Mouse (Mus musculus): ENCODE measurements at regions not wholly inside any gene's neighbourhood (a gene's known extent, or its start where the extent isn't known, plus 50 kb on each side); places are given as distances from the start of the nearest gene placed in this dataset.
"Not testable (repeated sequence)": the region's sequence is repeated elsewhere in the genome, so short reads cannot be mapped to it uniquely, and the experiment has no call there.

DNA sequence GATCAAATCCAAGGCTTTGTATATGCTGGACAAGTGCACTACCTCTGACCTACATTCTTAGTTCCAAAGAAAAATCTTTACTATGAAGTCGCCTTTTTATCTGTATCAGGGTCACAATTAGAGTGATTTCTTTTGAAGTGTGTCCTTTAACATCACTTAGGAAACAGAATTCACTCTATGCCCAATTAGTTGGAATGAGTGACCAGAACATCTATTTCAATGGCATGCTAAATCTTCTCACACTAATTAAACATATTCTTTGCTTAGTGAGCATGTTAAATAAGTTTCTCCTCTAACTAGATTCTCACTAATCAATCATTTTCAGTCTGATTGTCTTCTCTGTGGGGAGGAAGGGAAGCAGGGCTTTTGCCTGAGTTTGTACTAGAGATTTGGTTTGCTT is 84.9 kb downstream of the Arl6ip6 start:
- intact Hi-C loops (cut with DNase I): no loop called here

GRCm38 (mm10) chr2:53301712-53302423 is 110.3 kb downstream of the Arl6ip6 start:
- intact Hi-C loops (cut with DNase I): no loop called here

DNA sequence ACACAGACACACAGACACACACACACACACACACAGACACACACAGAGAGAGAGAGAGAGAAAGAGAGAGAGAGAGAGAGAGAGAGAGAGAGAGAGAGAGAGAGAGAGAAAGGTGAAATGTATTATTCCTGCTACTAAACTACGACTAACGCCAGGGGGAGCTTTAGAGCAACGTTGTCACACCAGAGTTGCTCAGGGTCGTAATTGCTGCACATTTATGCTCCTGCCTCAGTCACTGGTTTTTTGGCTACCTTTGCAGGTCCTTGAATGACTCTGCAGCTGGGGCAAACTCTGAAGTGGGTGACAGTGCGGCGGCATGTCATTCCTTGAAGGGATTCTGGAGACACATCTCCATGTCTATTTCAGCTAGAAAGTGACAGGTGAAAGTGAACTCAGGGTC is 139.2 kb downstream of the Arl6ip6 start:
- intact Hi-C loops (cut with DNase I): loop anchor here (2.0 to 10.0 kb wide), 2 partner anchors 754 to 784 kb away; partner anchors contain the start of gene Rprm

- intact Hi-C loops (cut with DNase I): no loop called here
Observed at GRCm38 (mm10) chr2:53359026-53359425, 167.5 kb downstream of the Arl6ip6 start.

DNA sequence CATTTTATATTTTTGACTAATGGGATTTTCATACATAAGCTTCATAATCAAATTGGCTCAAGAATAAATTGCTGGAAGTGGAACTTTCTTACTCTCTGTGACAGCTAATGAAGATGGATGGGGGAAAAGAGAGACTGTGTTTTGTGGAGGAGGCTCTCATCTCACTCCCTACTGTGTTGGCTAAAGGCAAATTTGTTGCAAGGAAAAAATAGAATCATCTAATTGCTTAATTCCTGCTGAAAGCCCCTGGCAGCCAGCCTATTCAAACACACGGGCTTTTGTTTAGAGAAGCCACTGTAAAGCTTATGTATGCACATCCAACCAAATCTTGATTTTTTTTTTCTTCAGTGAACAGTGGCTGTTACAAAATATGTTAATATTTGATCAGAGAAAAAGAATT is 190.8 kb downstream of the Arl6ip6 start:
- intact Hi-C loops (cut with DNase I): no loop called here

DNA sequence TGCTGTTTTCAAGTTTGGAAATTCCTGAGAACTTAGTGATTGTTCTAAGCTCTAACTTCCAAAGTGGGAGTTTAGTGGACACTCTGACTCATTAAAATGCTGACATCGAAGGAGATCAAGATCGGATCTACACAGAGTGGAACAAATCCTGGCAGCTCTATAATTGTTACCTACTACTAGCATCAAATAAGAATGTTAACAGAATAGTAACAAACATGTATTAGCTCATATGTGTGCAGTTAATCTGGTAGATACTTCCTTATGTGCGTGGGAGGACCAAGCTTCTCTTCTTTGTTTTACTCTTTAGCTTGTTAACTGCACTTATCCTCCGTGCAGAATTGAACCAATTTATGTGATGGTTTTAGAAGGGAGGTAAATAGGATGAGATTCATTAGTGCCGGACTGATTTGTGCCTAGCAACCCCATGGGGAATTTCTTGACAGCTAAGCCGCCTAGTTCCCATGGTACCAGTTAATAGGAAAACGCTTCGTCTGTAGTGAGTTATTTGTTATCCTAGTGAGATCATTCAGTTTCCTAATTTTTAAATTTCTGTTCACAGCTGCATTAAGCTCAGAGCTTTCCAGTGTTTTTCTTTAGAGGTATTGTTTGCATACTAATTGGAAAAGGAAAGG is 193.1 kb downstream of the Arl6ip6 start:
- intact Hi-C loops (cut with DNase I): no loop called here

GRCm38 (mm10) chr2:53388652-53389051 is 197.1 kb downstream of the Arl6ip6 start:
- intact Hi-C loops (cut with DNase I): no loop called here

- intact Hi-C loops (cut with DNase I): no loop called here
Observed at GRCm38 (mm10) chr2:53414471-53414870, 222.9 kb downstream of the Arl6ip6 start.

DNA sequence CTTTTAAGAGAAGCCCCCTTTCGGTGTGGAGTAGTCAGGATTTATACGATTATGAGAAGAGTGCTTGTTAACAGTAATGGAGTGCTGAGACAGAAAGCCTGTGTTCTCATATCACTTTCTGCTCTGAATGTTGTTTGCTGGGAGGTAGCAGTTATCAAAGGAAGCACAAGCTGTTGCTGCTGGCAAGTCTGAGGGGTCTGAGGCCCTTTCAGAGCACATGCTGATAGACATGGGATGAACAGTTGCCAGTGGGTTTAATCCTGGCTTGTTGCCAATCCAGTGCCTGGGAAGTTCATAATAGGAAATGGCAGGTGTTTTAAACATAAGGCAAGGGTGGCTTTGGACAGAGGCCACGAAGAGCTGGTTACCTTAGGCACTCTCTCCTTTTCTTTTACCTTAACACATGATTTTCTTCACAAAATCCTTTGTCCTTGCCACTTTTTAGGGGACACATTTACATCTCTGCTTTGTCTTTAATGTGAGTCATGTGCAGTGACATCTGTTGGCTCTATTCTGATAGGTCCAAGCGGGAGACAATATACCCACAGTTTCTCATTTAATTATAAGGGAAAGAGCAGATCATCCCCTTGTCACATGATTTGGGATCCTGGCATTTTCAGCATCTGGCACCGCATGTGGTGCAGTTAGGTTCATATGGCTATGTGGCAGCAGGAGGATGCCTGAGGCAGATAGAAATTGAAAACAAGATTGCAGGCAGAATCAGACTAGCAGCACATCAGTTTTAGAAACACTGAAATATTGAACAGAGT is 245.7 kb downstream of the Arl6ip6 start:
- intact Hi-C loops (cut with DNase I): no loop called here

DNA sequence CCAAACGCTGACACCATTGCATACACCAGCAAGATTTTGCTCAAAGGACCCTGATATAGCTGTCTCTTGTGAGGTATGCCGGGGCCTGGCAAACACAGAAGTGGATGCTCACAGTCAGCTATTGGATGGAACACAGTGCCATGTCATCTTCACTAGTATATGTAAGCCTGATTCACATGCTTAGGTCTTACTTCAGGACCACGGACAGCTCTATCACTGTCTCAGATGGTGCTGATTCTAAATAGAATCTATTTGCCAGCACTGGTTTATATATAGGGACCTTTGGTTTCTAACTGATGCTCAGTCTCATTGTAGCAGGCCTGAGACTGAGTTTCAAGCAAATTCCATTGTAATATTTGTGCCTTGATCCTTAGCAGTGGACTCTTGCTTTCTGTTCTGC is 248.8 kb downstream of the Arl6ip6 start:
- intact Hi-C loops (cut with DNase I): not testable (repeated sequence)

GRCm38 (mm10) chr2:53460265-53460664 is 268.7 kb downstream of the Arl6ip6 start:
- intact Hi-C loops (cut with DNase I): no loop called here

DNA sequence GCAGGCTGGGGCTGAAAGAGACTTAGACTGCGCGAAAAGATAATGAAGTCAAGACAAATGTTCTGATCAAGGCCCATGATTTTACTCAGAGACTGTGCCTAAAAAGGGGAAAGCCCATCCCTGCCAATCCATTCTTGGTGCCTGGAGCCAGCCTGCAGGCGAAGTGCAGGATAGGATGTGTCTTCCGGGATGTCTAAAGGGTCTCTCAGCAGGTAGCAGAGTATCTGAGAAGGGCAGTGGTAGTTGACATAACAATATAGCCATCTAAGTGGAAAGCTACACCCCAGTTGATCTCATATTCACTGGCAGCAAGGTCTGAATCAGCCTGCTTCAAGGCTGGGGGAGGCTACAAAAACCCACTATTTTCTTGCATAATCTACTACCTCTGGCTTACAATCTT is 282.9 kb downstream of the Arl6ip6 start:
- intact Hi-C loops (cut with DNase I): no loop called here

- intact Hi-C loops (cut with DNase I): not testable (repeated sequence)
Observed at GRCm38 (mm10) chr2:53479051-53479450, 287.5 kb downstream of the Arl6ip6 start.

GRCm38 (mm10) chr2:53488301-53488700 is 296.8 kb downstream of the Arl6ip6 start:
- intact Hi-C loops (cut with DNase I): no loop called here

- intact Hi-C loops (cut with DNase I): no loop called here
Observed at GRCm38 (mm10) chr2:53490805-53491585, 299.5 kb downstream of the Arl6ip6 start.

GRCm38 (mm10) chr2:53492788-53493187 is 301.3 kb downstream of the Arl6ip6 start:
- intact Hi-C loops (cut with DNase I): no loop called here

- intact Hi-C loops (cut with DNase I): no loop called here
Observed at GRCm38 (mm10) chr2:53501657-53502274, 310.2 kb downstream of the Arl6ip6 start.

DNA sequence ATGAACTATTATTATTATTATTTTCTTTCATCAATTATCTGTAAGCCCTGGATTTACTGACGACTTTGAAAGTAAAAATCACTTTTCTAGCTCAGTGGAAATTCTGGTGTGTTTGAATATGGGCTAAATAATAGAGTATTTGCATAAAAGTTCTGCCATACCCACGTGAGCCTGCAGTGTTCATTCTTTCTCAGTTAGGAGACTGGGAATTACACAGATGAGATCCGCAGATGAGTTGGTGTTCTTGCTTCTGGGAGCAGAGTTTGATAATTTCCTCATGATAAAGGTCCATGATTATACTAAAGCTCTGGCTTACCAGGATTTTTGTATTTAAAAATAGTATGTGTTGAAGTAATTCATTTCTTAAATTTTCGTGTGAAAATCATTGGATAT is 310.7 kb downstream of the Arl6ip6 start:
- intact Hi-C loops (cut with DNase I): no loop called here

DNA sequence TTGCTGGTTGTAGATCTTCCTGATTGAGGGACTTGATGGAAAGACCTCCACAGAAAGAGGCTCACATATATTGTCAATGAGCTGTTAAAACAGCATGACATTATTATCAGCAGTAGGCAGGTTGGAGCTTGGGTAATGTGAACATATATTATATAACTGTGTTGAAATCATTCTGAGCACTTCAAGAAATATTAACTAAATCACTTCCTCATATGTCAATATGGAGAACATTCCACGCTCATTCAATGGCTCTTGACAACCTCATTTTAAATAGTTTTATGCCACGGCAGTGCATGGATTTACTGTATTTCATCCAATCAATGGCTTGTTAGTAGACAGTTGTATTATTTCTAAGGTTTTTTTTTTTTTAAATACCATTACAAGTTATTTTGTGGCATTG is 350.6 kb downstream of the Arl6ip6 start:
- intact Hi-C loops (cut with DNase I): no loop called here

DNA sequence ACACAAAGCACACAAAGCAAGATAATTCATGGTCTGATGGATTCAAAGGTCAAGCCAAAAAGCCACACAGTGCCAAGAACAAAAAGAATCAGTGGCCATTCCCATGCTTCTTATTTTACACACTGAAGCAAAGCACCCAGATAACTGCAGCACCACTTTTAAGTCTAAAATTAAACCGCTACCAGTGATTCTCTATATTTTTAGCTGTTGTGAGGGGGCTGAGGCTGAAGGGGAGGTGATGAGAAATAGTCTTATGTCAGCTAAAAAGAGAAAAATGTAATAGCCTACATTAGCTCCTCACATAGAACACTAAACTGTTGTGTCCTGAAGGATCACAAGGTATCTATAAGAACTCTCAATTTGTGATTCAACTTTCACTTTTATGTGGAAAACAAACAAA is 382.5 kb downstream of the Arl6ip6 start:
- intact Hi-C loops (cut with DNase I): no loop called here

DNA sequence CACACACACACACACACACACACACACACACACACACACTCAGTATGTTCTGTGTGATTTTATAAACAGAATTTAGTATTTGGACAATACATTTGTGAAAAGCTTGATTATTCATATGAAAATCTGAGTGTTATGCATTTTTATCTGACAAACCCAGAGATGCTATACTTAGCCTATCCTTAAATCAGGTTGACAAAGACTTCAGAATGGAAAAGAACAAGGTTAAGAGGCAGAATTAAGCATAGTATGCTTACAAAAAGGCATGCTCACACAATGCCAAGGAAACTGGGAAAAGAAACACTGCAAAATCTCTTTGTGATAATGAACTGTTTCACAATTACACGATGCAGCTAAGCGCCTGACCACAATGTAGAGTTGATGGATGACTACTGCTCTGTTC is 414.3 kb downstream of the Arl6ip6 start:
- intact Hi-C loops (cut with DNase I): no loop called here

Measured in adrenal gland (tissue).